15 mouse cellular contexts compared by ENCODE assay signal in genomic region chr19:20576984-20577383, GRCm38 (mm10).
"Had no signal": no experiment of that assay in that cellular context is flagged by ENCODE, and none has a peak within 500 bp of the region (broad histone marks: within the 10 kb centered on the region; RNA-seq: fewer than 3 reads in every experiment).

No protein-coding gene starts in this region.

- H3K36me3 ChIP-seq: hindbrain, embryonic 13.5 days; limb, embryonic 13.5 days; midbrain, embryonic 15.5 days; neural tube, embryonic 12.5 days had no signal

- H3K27ac ChIP-seq: hindbrain, embryonic 13.5 days; hindbrain, postnatal 0 days; limb, embryonic 13.5 days; liver, embryonic 14.5 days; midbrain, embryonic 15.5 days; neural tube, embryonic 12.5 days had no signal

- H3K4me2 ChIP-seq: hindbrain, embryonic 13.5 days; limb, embryonic 13.5 days; midbrain, embryonic 11.5 days; midbrain, embryonic 15.5 days; neural tube, embryonic 12.5 days had no signal

- H3K27me3 ChIP-seq: hindbrain, embryonic 13.5 days; limb, embryonic 13.5 days; midbrain, embryonic 15.5 days; neural tube, embryonic 12.5 days had no signal

- H3K4me3 ChIP-seq: hindbrain, embryonic 13.5 days; limb, embryonic 13.5 days; midbrain, embryonic 15.5 days; neural tube, embryonic 12.5 days had no signal

- H3K9ac ChIP-seq: hindbrain, embryonic 13.5 days; limb, embryonic 13.5 days; liver, embryonic 14.5 days; midbrain, embryonic 15.5 days; neural tube, embryonic 12.5 days had no signal

- H3K9me3 ChIP-seq: hindbrain, embryonic 13.5 days; limb, embryonic 13.5 days; midbrain, embryonic 15.5 days; neural tube, embryonic 12.5 days had no signal

- ATAC-seq: hindbrain, postnatal 0 days; midbrain, embryonic 15.5 days had no signal

- H3K4me1 ChIP-seq: hindbrain, embryonic 13.5 days; limb, embryonic 13.5 days; midbrain, embryonic 15.5 days; neural tube, embryonic 12.5 days had no signal

- DNase-seq: kidney, adult 11 months; kidney, adult 9 months; kidney, postnatal 10 days; left cerebral cortex, postnatal 4 days; right cerebral cortex, postnatal 4 days; spleen, adult 18-20 months; thymus, adult 2 months; thymus, postnatal 25 days had no signal
